Mouse (Mus musculus): ENCODE results near the gene 2310079G19Rik.

DNA sequence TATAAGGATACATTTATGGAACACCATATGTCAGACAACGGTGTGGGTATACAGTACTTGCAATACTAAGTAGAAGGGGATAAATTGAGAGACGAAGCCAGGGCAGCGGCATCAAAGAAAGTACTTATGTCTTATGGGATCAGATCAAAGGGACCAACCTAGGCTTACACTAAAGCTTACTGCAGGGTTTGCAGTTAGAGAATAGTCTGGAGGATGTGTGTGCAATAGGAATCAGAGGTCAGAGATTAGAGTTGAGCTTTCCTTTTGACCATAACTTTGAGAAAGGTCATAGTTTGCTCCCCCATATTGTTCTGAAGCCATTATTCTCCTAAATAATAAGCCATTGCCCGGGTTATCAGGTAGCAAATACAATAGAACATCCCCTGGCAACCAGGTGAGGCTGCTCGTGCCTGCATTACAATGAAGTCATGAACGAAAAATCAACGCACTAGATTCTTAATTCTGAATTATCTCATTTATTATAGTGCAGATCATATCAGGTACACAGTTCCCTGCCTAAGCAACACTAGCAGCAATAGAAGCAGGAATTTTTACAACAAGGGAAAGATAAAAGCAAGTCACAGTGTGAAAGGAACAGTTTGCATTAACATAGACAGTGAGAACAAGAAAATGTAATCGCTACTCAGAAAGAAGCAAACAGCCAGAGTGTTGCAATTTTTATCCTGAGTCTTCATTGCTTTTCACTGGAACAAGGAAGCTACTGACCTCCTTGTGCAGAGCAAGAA is 19.1 kb upstream of the 2310079G19Rik start:
- TF ChIP-seq CTCF (IDR thresholded peaks at IDR 0.05; ENCODE audit: low read depth, low read length) (no peak), GATA1 (IDR thresholded peaks at IDR 0.05; ENCODE audit: borderline replicate concordance, low read length) (no peak), TAL1 (conservative IDR thresholded peaks at IDR 0.05; ENCODE audit: low read depth, low read length) (no peak), POLR2AphosphoS5 (IDR thresholded peaks at IDR 0.05; ENCODE audit: insufficient replicate concordance, low read depth, low read length) (no peak), GATA2 (IDR thresholded peaks at IDR 0.05; ENCODE audit: borderline replicate concordance, low read depth, low read length) (no peak)

Data from G1E (cell line).